Mouse (Mus musculus) left cerebral cortex, adult 9 months (tissue): ENCODE measurements around the gene Trat1.

ENCODE experiments used
- DNase-seq, 2 experiments: peaks; one replicate each; pipeline ENCODE4 v3.0.0; 2022; ENCODE audit warnings: low spot score in 2 of 2

The Trat1 gene

DNA sequence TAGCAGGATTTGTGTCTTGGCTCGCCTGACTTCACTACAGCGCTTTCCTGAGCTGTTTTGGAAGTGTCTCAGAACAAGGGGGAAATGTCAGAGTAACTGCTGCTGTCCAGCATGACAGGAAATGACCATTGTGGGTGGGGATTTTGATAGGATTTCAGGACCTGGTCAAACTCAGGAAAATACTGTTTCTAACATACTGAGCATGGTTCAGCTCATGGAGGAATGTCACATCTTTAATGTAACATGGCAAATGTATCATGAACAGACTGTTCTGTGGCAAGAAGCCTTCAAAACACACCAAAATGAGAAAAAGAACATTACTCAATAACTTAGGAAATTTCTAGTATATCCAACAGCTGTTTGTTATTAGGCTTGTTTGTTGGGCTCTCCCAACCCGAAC lies 52.1 kb downstream of the Trat1 start:
- no peak for DNase-seq

DNA sequence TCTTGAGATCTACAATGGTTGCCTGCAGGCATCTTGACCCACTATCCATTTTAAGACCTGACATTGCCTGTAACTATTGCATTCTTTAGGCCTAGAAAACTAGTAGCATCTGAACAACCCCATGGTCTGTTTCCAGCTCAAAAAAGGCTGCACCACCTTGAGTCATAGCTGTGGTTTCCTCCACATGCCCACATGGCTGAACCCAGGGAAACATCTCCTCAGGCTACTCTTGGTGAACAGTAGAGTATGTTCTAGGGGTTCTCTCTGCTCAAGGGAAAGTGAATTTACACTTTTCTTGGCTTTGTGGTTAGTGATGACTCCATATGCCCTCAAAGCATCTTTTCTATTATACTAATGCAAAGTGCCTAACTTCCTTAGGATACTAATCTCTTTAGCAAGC lies 55.5 kb downstream of the Trat1 start:
- no peak for DNase-seq

DNA sequence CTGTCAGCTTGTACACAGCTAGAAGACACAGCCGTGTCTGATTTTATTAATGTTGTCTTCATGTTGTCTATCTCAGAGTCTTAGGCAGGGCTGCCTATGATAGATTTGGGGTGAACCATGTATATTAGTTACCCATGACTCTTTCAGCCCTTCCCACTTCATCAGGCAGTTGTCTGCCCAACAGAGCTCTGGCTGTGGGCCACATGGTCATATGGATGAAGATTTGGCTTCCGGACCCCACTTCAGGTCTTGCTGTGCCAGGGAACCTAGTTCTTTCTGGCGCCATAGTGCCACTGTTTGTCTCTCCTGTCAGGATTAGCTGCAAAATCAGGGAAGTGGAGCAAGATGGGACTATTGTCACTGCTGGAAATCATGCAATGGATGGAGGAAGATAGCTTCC lies 69.9 kb downstream of the Trat1 start:
- no peak for DNase-seq
